Mouse (Mus musculus): ENCODE measurements around the gene Gtf3a. TPM values are rescaled to one million over a fixed set of nuclear protein-coding genes. Genes with fewer than 3 reads are reported as not detected.

Gene Gtf3a
- total RNA-seq, 2 experiments from 2014 or later = 25.5 to 28.5 TPM

GRCm38 (mm10) chr5:146973858-146974780 lies 25.7 kb downstream of the Gtf3a start:
- no peak for DNase-seq (ENCODE audit: extremely low spot score in 1 of 2, low spot score in 1 of 2)

GRCm38 (mm10) chr5:146974781-146975123 lies 26.3 kb downstream of the Gtf3a start:
- DNase-seq (ENCODE audit: extremely low spot score in 1 of 2, low spot score in 1 of 2) = no peak

GRCm38 (mm10) chr5:146981376-146981775 lies 32.9 kb downstream of the Gtf3a start:
- DNase-seq (ENCODE audit: extremely low spot score in 1 of 2, low spot score in 1 of 2) = no peak

GRCm38 (mm10) chr5:146983216-146983615 lies 34.8 kb downstream of the Gtf3a start:
- DNase-seq (ENCODE audit: extremely low spot score in 1 of 2, low spot score in 1 of 2) = peak in 1 of 2 experiments; percentile 73

GRCm38 (mm10) chr5:146985725-146986433 lies 37.4 kb downstream of the Gtf3a start:
- DNase-seq (ENCODE audit: extremely low spot score in 1 of 2, low spot score in 1 of 2) = no peak

- DNase-seq (ENCODE audit: extremely low spot score in 1 of 2, low spot score in 1 of 2) = no peak
Measured at GRCm38 (mm10) chr5:146987588-146987987, 39.1 kb downstream of the Gtf3a start.

- no peak for DNase-seq (ENCODE audit: extremely low spot score in 1 of 2, low spot score in 1 of 2)
Measured at GRCm38 (mm10) chr5:146989051-146989450, 40.6 kb downstream of the Gtf3a start.

GRCm38 (mm10) chr5:146993509-146993908 lies 45.1 kb downstream of the Gtf3a start:
- DNase-seq (ENCODE audit: extremely low spot score in 1 of 2, low spot score in 1 of 2) = peak in 1 of 2 experiments; percentile 27

- DNase-seq (ENCODE audit: extremely low spot score in 1 of 2, low spot score in 1 of 2) = no peak
Measured at GRCm38 (mm10) chr5:146994973-146995372, 46.5 kb downstream of the Gtf3a start.

- DNase-seq (ENCODE audit: extremely low spot score in 1 of 2, low spot score in 1 of 2) = no peak
Measured at GRCm38 (mm10) chr5:146996812-146997211, 48.4 kb downstream of the Gtf3a start.

GRCm38 (mm10) chr5:146998802-146999201 lies 50.3 kb downstream of the Gtf3a start:
- no peak for DNase-seq (ENCODE audit: extremely low spot score in 1 of 2, low spot score in 1 of 2)

GRCm38 (mm10) chr5:147001312-147001711 lies 52.9 kb downstream of the Gtf3a start:
- no peak for DNase-seq (ENCODE audit: extremely low spot score in 1 of 2, low spot score in 1 of 2)

- no peak for DNase-seq (ENCODE audit: extremely low spot score in 1 of 2, low spot score in 1 of 2)
Measured at GRCm38 (mm10) chr5:147003303-147003702, 54.8 kb downstream of the Gtf3a start.

Other genes starting within 250 kb of the Gtf3a start
- 10 to 100 TPM; 58.2 to 58.9 TPM for gene Usp12, start 153.7 kb upstream of the Gtf3a start, total RNA-seq (2021)
- 100 to 1,000 TPM; 191 to 202 TPM for gene Rpl21, start 115.8 kb upstream of the Gtf3a start, total RNA-seq (2021)
- 10 to 100 TPM; 17.4 to 17.8 TPM for gene Rasl11a, start 103.6 kb upstream of the Gtf3a start, total RNA-seq (2021)
- gene Mtif3, start 15.1 kb downstream of the Gtf3a start, total RNA-seq (2021) = 10 to 100 TPM; 17.4 to 18.4 TPM
- gene Lnx2, start 127.9 kb downstream of the Gtf3a start, total RNA-seq (2021) = 1 to 10 TPM; 4.9 to 5.2 TPM
- 10 to 100 TPM; 68.6 to 72.4 TPM for gene Polr1d, start 128.4 kb downstream of the Gtf3a start, total RNA-seq (2021)
- under 1 TPM; 0.47 to 0.79 TPM for gene Gsx1, start 240.0 kb downstream of the Gtf3a start, total RNA-seq (2021)